Mouse (Mus musculus): Measurements from ENCODE around the gene C1qbp. TPM values are rescaled to one million over a fixed set of nuclear protein-coding genes. Genes with fewer than 3 reads are reported as not detected.

Gene C1qbp
- polyA plus RNA-seq, 1 experiment from 2014 or later, result 180 TPM

GRCm38 (mm10) chr11:70970560-70971540 lies 12.0 kb downstream of the C1qbp start:
- H3K27me3 ChIP-seq (replicated peaks), result no peaks in the 10 kb centered on the region

GRCm38 (mm10) chr11:70969821-70970559 lies 12.8 kb downstream of the C1qbp start, which contains the start of the genes Nup88 and Rpain:
Gene Nup88, minus strand, starts transcription at chr11:70969973.
Gene Rpain, plus strand, starts transcription at chr11:70970213.
- Histone ChIP-seq H3K9me3 (replicated peaks) (no peaks in the 10 kb centered on the region), H3K27me3 (replicated peaks) (no peaks in the 10 kb centered on the region), H3K9ac (replicated peaks) (peak within 1 kb of the TSS; percentile 99), H3K4me3 (replicated peaks) (peak within 1 kb of the TSS; percentile 95), H3K4me2 (peak within 1 kb of the TSS; percentile 91), H3K4me1 (peaks cover 23% of the 10 kb centered on the region), H3K36me3 (peaks cover 40% of the 10 kb centered on the region), H3K27ac (replicated peaks) (peak within 1 kb of the TSS; percentile 94)
- under 1% methylated on average over 43 of the region's 43 CpGs for WGBS
- ATAC-seq (ENCODE audit: low FRiP score), result peak; percentile 98

More at GRCm38 (mm10) chr11:70970560-70971540, 12.0 kb downstream of the C1qbp start:
- Histone ChIP-seq H3K4me1 (peaks cover 23% of the 10 kb centered on the region), H3K36me3 (peaks cover 41% of the 10 kb centered on the region), H3K9ac (replicated peaks) (peak overlapping the region; percentile 68), H3K4me3 (replicated peaks) (peak overlapping the region; percentile 95), H3K27ac (replicated peaks) (peak overlapping the region; percentile 94), H3K4me2 (peak overlapping the region; percentile 91), H3K9me3 (replicated peaks) (no peaks in the 10 kb centered on the region)
- ATAC-seq (ENCODE audit: low FRiP score), result peak; percentile 28
- WGBS, result 18% methylated on average over 24 of the region's 24 CpGs

DNA sequence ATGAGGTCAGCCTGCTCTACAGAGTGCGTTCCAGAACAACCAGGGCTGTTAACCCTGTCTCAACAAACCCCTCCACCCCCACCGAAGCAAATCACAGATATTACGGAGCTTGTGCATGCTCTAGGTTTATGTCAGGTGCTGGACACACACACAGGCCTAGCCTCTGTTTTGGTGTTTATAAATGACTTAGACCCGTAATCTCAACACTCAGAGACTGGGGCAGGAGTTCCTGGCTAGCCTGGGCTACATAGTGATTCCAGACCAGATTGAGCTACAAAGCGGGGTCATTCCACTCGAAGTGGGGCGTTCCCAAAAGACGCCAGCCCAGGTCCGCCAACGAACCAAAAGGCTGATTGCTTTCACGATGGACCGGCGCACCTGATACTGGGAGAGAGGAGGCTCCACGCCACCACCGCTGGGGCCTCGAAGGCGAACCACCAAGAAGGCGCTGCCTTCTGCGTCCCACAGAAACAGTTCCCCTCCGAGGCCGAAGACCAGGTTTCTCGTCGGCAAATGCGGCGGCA lies 13.5 kb downstream of the C1qbp start:
- WGBS, result under 1% methylated on average over 25 of the region's 25 CpGs
- H3K9ac ChIP-seq (replicated peaks), result peak overlapping the region; percentile 99
- peaks cover 40% of the 10 kb centered on the region for H3K36me3 ChIP-seq
- peak; percentile 12; the same call in 1 of the 2 replicates for ATAC-seq (ENCODE audit: low FRiP score)
- no peaks in the 10 kb centered on the region for H3K9me3 ChIP-seq (replicated peaks)
- no peaks in the 10 kb centered on the region for H3K27me3 ChIP-seq (replicated peaks)
- H3K4me1 ChIP-seq, result peaks cover 23% of the 10 kb centered on the region
- H3K27ac ChIP-seq (replicated peaks), result peak overlapping the region; percentile 94
- H3K4me3 ChIP-seq (replicated peaks), result peak overlapping the region; percentile 95
- H3K4me2 ChIP-seq, result peak overlapping the region; percentile 78

- H3K36me3 ChIP-seq, result peaks cover 67% of the 10 kb centered on the region
- no peak for ATAC-seq (ENCODE audit: low FRiP score)
- no peaks in the 10 kb centered on the region for H3K27me3 ChIP-seq (replicated peaks)
- H3K9ac ChIP-seq (replicated peaks), result no peak overlapping the region
- H3K4me2 ChIP-seq, result no peak overlapping the region
- H3K4me1 ChIP-seq, result peaks cover 14% of the 10 kb centered on the region
- H3K4me3 ChIP-seq (replicated peaks), result no peak overlapping the region
- H3K9me3 ChIP-seq (replicated peaks), result no peaks in the 10 kb centered on the region
- H3K27ac ChIP-seq (replicated peaks), result no peak overlapping the region
- 72% methylated on average over 4 of the region's 4 CpGs for WGBS
Measured at GRCm38 (mm10) chr11:70964222-70964907, 18.5 kb downstream of the C1qbp start.

DNA sequence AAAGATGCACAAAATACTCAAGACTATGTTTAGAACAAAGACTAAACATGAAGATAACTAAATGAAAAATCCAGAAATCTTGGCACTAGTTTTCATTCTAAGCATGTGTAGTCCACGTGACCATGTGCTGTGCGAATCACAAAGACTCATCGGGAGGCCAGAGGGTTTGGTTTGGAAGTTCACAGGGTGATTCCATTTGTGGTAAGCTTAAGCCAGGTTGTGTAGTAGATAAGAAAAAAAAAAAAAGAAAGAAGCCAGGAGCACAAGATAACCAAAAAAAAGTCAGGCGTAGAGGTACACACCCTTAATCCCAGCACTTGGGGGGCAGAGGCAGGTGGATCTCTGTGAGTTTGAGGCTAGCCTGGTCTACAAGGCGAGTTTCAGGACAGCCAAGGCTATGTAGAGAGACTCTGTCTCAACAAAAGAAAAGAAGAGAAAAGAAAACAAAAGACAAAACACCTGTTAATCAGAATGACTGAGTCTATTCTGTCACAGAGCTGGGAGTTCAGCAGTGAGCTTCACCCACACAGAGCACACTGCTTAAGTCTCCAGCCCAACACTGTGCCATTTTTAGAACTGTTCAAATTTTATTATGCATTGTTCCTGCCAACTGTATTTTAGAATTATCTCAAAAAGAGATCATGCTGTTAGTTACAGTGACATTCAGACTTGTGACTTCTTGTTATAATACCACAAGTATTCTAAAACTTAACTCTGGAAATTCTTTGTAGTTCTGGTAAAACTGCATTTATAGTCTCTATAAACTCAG lies 21.9 kb downstream of the C1qbp start:
- 89% methylated on average over 5 of the region's 5 CpGs for WGBS
- ATAC-seq (ENCODE audit: low FRiP score), result no peak

DNA sequence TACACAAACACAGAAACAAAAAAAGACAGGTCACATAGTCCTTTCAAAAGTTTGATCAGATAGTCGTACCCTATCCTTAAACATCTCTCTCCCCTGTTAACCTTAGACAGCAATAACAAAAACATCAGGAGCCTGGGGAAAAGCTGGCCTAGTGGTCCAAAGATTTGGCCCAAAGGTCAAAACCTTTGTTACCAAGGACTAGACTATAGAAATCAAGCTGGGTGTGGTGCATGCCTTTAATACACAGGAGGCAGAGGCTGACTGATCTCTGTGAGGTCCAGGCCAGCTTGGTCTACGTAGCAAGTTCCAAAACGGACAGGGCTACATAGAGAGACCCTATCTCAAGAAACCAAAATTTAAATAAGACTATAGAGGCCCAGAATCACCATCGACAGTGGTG lies 28.1 kb downstream of the C1qbp start:
- WGBS, result 91% methylated on average over 4 of the region's 4 CpGs
- Histone ChIP-seq H3K36me3 (peaks cover 83% of the 10 kb centered on the region), H3K9ac (replicated peaks) (no peak overlapping the region), H3K27me3 (replicated peaks) (no peaks in the 10 kb centered on the region), H3K4me2 (no peak overlapping the region), H3K4me3 (replicated peaks) (no peak overlapping the region), H3K9me3 (replicated peaks) (no peaks in the 10 kb centered on the region), H3K4me1 (no peaks in the 10 kb centered on the region), H3K27ac (replicated peaks) (no peak overlapping the region)
- no peak for ATAC-seq (ENCODE audit: low FRiP score)

More for the DNA sequence above, 21.9 kb downstream of the C1qbp start:
- Histone ChIP-seq H3K4me1 (no peaks in the 10 kb centered on the region), H3K4me2 (no peak overlapping the region), H3K9ac (replicated peaks) (no peak overlapping the region), H3K27ac (replicated peaks) (no peak overlapping the region), H3K4me3 (replicated peaks) (no peak overlapping the region), H3K9me3 (replicated peaks) (no peaks in the 10 kb centered on the region), H3K27me3 (replicated peaks) (no peaks in the 10 kb centered on the region), H3K36me3 (peaks cover 88% of the 10 kb centered on the region)

GRCm38 (mm10) chr11:70944935-70945817 lies 37.6 kb downstream of the C1qbp start:
- H3K4me3 ChIP-seq (replicated peaks), result no peak overlapping the region
- no peaks in the 10 kb centered on the region for H3K4me1 ChIP-seq
- H3K27me3 ChIP-seq (replicated peaks), result no peaks in the 10 kb centered on the region
- H3K9ac ChIP-seq (replicated peaks), result no peak overlapping the region
- no peaks in the 10 kb centered on the region for H3K9me3 ChIP-seq (replicated peaks)
- no peak overlapping the region for H3K4me2 ChIP-seq
- H3K27ac ChIP-seq (replicated peaks), result no peak overlapping the region
- ATAC-seq (ENCODE audit: low FRiP score), result no peak
- WGBS, result 91% methylated on average over 4 of the region's 4 CpGs
- H3K36me3 ChIP-seq, result peaks cover 91% of the 10 kb centered on the region

GRCm38 (mm10) chr11:70943651-70944050 lies 39.2 kb downstream of the C1qbp start:
- Histone ChIP-seq H3K4me3 (replicated peaks) (no peak overlapping the region), H3K27me3 (replicated peaks) (no peaks in the 10 kb centered on the region), H3K4me2 (no peak overlapping the region), H3K36me3 (peaks cover 88% of the 10 kb centered on the region), H3K9ac (replicated peaks) (no peak overlapping the region), H3K27ac (replicated peaks) (no peak overlapping the region), H3K9me3 (replicated peaks) (no peaks in the 10 kb centered on the region), H3K4me1 (no peaks in the 10 kb centered on the region)
- 89% methylated on average over 7 of the region's 7 CpGs for WGBS
- ATAC-seq (ENCODE audit: low FRiP score), result no peak

- Histone ChIP-seq H3K4me2 (no peak overlapping the region), H3K4me1 (no peaks in the 10 kb centered on the region), H3K9ac (replicated peaks) (no peak overlapping the region), H3K9me3 (replicated peaks) (no peaks in the 10 kb centered on the region), H3K4me3 (replicated peaks) (no peak overlapping the region), H3K27ac (replicated peaks) (no peak overlapping the region), H3K27me3 (replicated peaks) (no peaks in the 10 kb centered on the region), H3K36me3 (peaks cover 88% of the 10 kb centered on the region)
- WGBS, result 90% methylated on average over 1 of the region's 1 CpGs
- no peak for ATAC-seq (ENCODE audit: low FRiP score)
Measured at GRCm38 (mm10) chr11:70942596-70942995, 40.2 kb downstream of the C1qbp start.

DNA sequence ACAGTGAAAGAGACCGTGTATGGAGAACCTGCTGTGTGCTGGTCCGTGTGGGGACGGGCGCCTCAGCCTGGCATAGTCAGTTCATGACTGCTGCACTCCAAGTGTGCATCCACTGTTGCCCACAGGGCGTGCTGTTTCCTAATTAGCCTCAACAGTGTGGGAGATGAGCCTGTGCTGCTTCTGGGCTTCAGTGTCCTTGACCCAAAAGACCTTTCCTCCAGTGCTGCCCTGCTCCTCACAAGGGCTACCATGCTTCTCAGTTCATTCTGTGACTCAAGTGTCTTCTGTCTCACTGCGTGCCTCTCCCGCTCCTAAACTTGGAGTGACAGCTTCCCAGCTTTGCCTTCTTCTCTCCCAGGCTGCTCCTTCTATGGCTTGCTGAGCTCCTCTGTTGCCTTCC lies 47.5 kb downstream of the C1qbp start:
- no peak overlapping the region for H3K4me3 ChIP-seq (replicated peaks)
- H3K9me3 ChIP-seq (replicated peaks), result no peaks in the 10 kb centered on the region
- no peaks in the 10 kb centered on the region for H3K27me3 ChIP-seq (replicated peaks)
- peaks cover 69% of the 10 kb centered on the region for H3K36me3 ChIP-seq
- no peak overlapping the region for H3K4me2 ChIP-seq
- no peak for ATAC-seq (ENCODE audit: low FRiP score)
- no peaks in the 10 kb centered on the region for H3K4me1 ChIP-seq
- H3K9ac ChIP-seq (replicated peaks), result no peak overlapping the region
- H3K27ac ChIP-seq (replicated peaks), result no peak overlapping the region
- 86% methylated on average over 7 of the region's 7 CpGs for WGBS
